Mouse (Mus musculus): Measurements from ENCODE around the gene Ttc26. TPM values are rescaled to one million over a fixed set of nuclear protein-coding genes. Genes with fewer than 3 reads are reported as not detected.

Ttc26 gene
- total and polyA plus RNA-seq, 3 experiments, result 1.4 to 2.1 TPM; not detected in 1

- Histone ChIP-seq H3K4me3 (ENCODE audit: control insufficient read depth in 1 of 2, insufficient read depth in 1 of 2, low read depth in 2 of 2, low read length in 2 of 2) (no peak overlapping the region), H3K9ac (ENCODE audit: control insufficient read depth, low read depth, low read length, poor library complexity, severe bottlenecking) (no peak overlapping the region), H3K36me3 (ENCODE audit: control insufficient read depth in 1 of 2, insufficient read depth in 2 of 2, low read length in 2 of 2) (no peaks in the 10 kb centered on the region), H3K79me2 (ENCODE audit: control insufficient read depth, insufficient read depth, low read length, poor library complexity) (no peaks in the 10 kb centered on the region), H3K4me1 (ENCODE audit: control insufficient read depth in 1 of 2, insufficient read depth in 2 of 2, low read length in 2 of 2) (no peaks in the 10 kb centered on the region), H3K27me3 (ENCODE audit: control insufficient read depth in 1 of 2, insufficient read depth in 2 of 2, low read length in 2 of 2) (peaks cover 0 to 2% of the 10 kb centered on the region in 2 experiments; a peak in 1 of 4 replicates), H3K27ac (ENCODE audit: control insufficient read depth, low read depth, low read length) (no peak overlapping the region), H3K9me3 (replicated peaks; ENCODE audit: insufficient read depth, low read length) (no peaks in the 10 kb centered on the region)
- peak; percentile 39; the same call in 1 of the 2 replicates for TF ChIP-seq SMC3 (IDR thresholded peaks at IDR 0.05; ENCODE audit: low read depth, low read length)
- no peak for TF ChIP-seq MAX (IDR thresholded peaks at IDR 0.05; ENCODE audit: low read length)
- no peak for TF ChIP-seq NELFE (IDR thresholded peaks at IDR 0.05; ENCODE audit: low read depth, low read length)
- peak; percentile 41 for TF ChIP-seq RAD21 (IDR thresholded peaks at IDR 0.05; ENCODE audit: low read depth, low read length)
- no peak for TF ChIP-seq ETS1 (IDR thresholded peaks at IDR 0.05; ENCODE audit: low read depth, low read length)
- TF ChIP-seq NRF1 (IDR thresholded peaks at IDR 0.05; ENCODE audit: insufficient read depth, low read depth, low read length, poor library complexity, severe bottlenecking), result no peak
- TF ChIP-seq KAT2A (conservative IDR thresholded peaks at IDR 0.05; ENCODE audit: low read depth, low read length), result no peak
- TF ChIP-seq EP300 (IDR thresholded peaks at IDR 0.05; ENCODE audit: low read depth in 1 of 2, low read length in 2 of 2), result no peak
- TF ChIP-seq MAZ (IDR thresholded peaks at IDR 0.05; ENCODE audit: low read depth, low read length), result no peak
- no peak for TF ChIP-seq CHD1 (IDR thresholded peaks at IDR 0.05; ENCODE audit: low read depth, low read length)
- no peak for TF ChIP-seq ZKSCAN1 (IDR thresholded peaks at IDR 0.05; ENCODE audit: low read depth, low read length)
- no peak for TF ChIP-seq POLR2AphosphoS5 (IDR thresholded peaks at IDR 0.05; ENCODE audit: borderline replicate concordance, low read depth, low read length)
- TF ChIP-seq CTCF (IDR thresholded peaks at IDR 0.05 in 2 of 3, conservative IDR thresholded peaks at IDR 0.05 in 1 of 3; ENCODE audit: control insufficient read depth in 1 of 3, insufficient read depth in 1 of 3, low read depth in 2 of 3, low read length in 3 of 3, poor library complexity in 1 of 3, severe bottlenecking in 1 of 3), result peak; percentile 15 to 58 (median 39); a peak in 3 of 6 replicates
- peak; percentile 27 for DNase-seq (ENCODE audit: low read depth, low spot score)
These were observed 11.3 kb upstream of the Ttc26 start for GRCm38 (mm10) chr6:38369945-38370344.

- Histone ChIP-seq H3K4me1 (ENCODE audit: control insufficient read depth in 1 of 2, insufficient read depth in 2 of 2, low read length in 2 of 2) (no peaks in the 10 kb centered on the region), H3K9ac (ENCODE audit: control insufficient read depth, low read depth, low read length, poor library complexity, severe bottlenecking) (no peak overlapping the region), H3K79me2 (ENCODE audit: control insufficient read depth, insufficient read depth, low read length, poor library complexity) (no peaks in the 10 kb centered on the region), H3K36me3 (ENCODE audit: control insufficient read depth in 1 of 2, insufficient read depth in 2 of 2, low read length in 2 of 2) (no peaks in the 10 kb centered on the region), H3K27ac (ENCODE audit: control insufficient read depth, low read depth, low read length) (no peak overlapping the region), H3K27me3 (ENCODE audit: control insufficient read depth in 1 of 2, insufficient read depth in 2 of 2, low read length in 2 of 2) (peaks cover 0 to 2% of the 10 kb centered on the region in 2 experiments; a peak in 1 of 4 replicates), H3K4me3 (ENCODE audit: control insufficient read depth in 1 of 2, insufficient read depth in 1 of 2, low read depth in 2 of 2, low read length in 2 of 2) (no peak overlapping the region), H3K9me3 (replicated peaks; ENCODE audit: insufficient read depth, low read length) (no peaks in the 10 kb centered on the region)
- no peak for DNase-seq (ENCODE audit: low read depth, low spot score)
- no peak for TF ChIP-seq BHLHE40 (IDR thresholded peaks at IDR 0.05; ENCODE audit: borderline replicate concordance, low read depth, low read length)
These were observed 7.0 kb upstream of the Ttc26 start for GRCm38 (mm10) chr6:38374271-38374670.

GRCm38 (mm10) chr6:38380764-38381128, 523 bp upstream of the Ttc26 start:
- no peaks in the 10 kb centered on the region for H3K4me1 ChIP-seq (ENCODE audit: control insufficient read depth in 1 of 2, insufficient read depth in 2 of 2, low read length in 2 of 2)
- no peaks in the 10 kb centered on the region for H3K27me3 ChIP-seq (ENCODE audit: control insufficient read depth in 1 of 2, insufficient read depth in 2 of 2, low read length in 2 of 2)
- TF ChIP-seq GABPA (IDR thresholded peaks at IDR 0.05; ENCODE audit: low read depth, low read length) (no peak), POLR2AphosphoS2 (IDR thresholded peaks at IDR 0.05; ENCODE audit: low read length) (0 out of 2 replicates have a peak, but pooled peaks have one; percentile 3), USF2 (IDR thresholded peaks at IDR 0.05; ENCODE audit: borderline replicate concordance in 1 of 2, insufficient read depth in 1 of 2, low read depth in 1 of 2, low read length in 2 of 2) (no peak)
- H3K36me3 ChIP-seq (ENCODE audit: control insufficient read depth in 1 of 2, insufficient read depth in 2 of 2, low read length in 2 of 2), result peaks cover 0 to 6% of the 10 kb centered on the region in 2 experiments; a peak in 2 of 4 replicates
- no peak for DNase-seq (ENCODE audit: low read depth, low spot score)
- no peaks in the 10 kb centered on the region for H3K79me2 ChIP-seq (ENCODE audit: control insufficient read depth, insufficient read depth, low read length, poor library complexity)
- peak overlapping the region; percentile 68 to 71 for H3K4me3 ChIP-seq (ENCODE audit: control insufficient read depth in 1 of 2, insufficient read depth in 1 of 2, low read depth in 2 of 2, low read length in 2 of 2)
- peak overlapping the region; percentile 32; the same call in 1 of the 2 replicates for H3K27ac ChIP-seq (ENCODE audit: control insufficient read depth, low read depth, low read length)
- no peaks in the 10 kb centered on the region for H3K9me3 ChIP-seq (replicated peaks; ENCODE audit: insufficient read depth, low read length)
- H3K9ac ChIP-seq (ENCODE audit: control insufficient read depth, low read depth, low read length, poor library complexity, severe bottlenecking), result peak overlapping the region; percentile 74
